Mouse (Mus musculus) embryonic stem cell, embryonic (primary cell): ENCODE data around the gene Naa60.

Experiments
- CTCF ChIA-PET, 4 experiments: fragments of 300-600 bp in 2 of 4; fragments of 350-600 bp in 2 of 4; sonication (Branson Sonifier 250); formaldehyde crosslinking; loops; one replicate each; lab custom pipeline; 2022; ENCODE audit warnings: inconsistent platforms in 2 of 4; lab: Charles Lee
- POLR2A ChIA-PET, 4 experiments: fragments of 300-600 bp in 2 of 4; fragments of 350-600 bp in 2 of 4; sonication (Branson Sonifier 250); formaldehyde crosslinking; loops; one replicate each; lab custom pipeline; 2022; ENCODE audit warnings: antibody characterized with exemption in 4 of 4, inconsistent platforms in 1 of 4; lab: Charles Lee

The Naa60 gene

GRCm38 (mm10) chr16:3855776-3856175 lies 16.4 kb upstream of the Naa60 start:
- POLR2A ChIA-PET = no interaction called here

GRCm38 (mm10) chr16:3859254-3859653 lies 12.9 kb upstream of the Naa60 start:
- ChIA-PET CTCF (interaction anchor here in 1 of 4 experiments (0.6 kb wide), 1 partner anchor 117 kb away, joined by 4 read pairs; no protein-coding TSS in a partner anchor), POLR2A (no interaction called here)

More at GRCm38 (mm10) chr16:3855776-3856175, 16.4 kb upstream of the Naa60 start:
- CTCF ChIA-PET = interaction anchor here in 1 of 4 experiments (1.3 kb wide), 1 partner anchor 17 kb away, joined by 3 read pairs; the partner anchor contains the start of gene Naa60

- POLR2A ChIA-PET = interaction anchor here (0.6 to 4.7 kb wide), 51 partner anchors 9 to 1008 kb away, joined by 3 to 94 read pairs (median 6); partner anchors contain the start of genes Cluap1 (in 3 of the 4), Gm20695 (in 3 of the 4), Zfp174 (in 3 of the 4) and Zfp263 (in 3 of the 4)
- CTCF ChIA-PET = interaction anchor here in 3 of 4 experiments (0.7 to 1.9 kb wide), 10 partner anchors 12 to 617 kb away, joined by 3 to 9 read pairs (median 4); partner anchors contain the start of genes 1700037C18Rik (in 2 of the 3), Cluap1 (in 2 of the 3), Gm20695 (in 2 of the 3) and Zfp597 (in 2 of the 3)
Measured at GRCm38 (mm10) chr16:3871815-3872214, 360 bp upstream of the Naa60 start.

GRCm38 (mm10) chr16:3876346-3876745 lies 4.2 kb downstream of the Naa60 start:
- CTCF ChIA-PET = no interaction called here
- POLR2A ChIA-PET = no interaction called here

GRCm38 (mm10) chr16:3884201-3885064 lies 12.3 kb downstream of the Naa60 start, which contains the start of the genes Zfp597 and Gm20695:
Gene Zfp597, minus strand, starts transcription at chr16:3884561.
Gene Gm20695, plus strand, starts transcription at chr16:3884648.
- ChIA-PET CTCF (interaction anchor here (0.6 to 1.4 kb wide), 15 partner anchors 11 to 598 kb away, joined by 3 to 6 read pairs (median 3); partner anchors contain the start of genes Naa60 (in 3 of the 4), 1700037C18Rik (in 2 of the 4), Cluap1 (in 2 of the 4) and Slx4 (in 1 of the 4)), POLR2A (interaction anchor here (0.5 to 2.9 kb wide), 52 partner anchors 9 to 675 kb away, joined by 3 to 94 read pairs (median 4); partner anchors contain the start of genes 1700037C18Rik (in 3 of the 4), Cluap1 (in 3 of the 4), Naa60 (in 3 of the 4) and Slx4 (in 2 of the 4))

GRCm38 (mm10) chr16:3885065-3885670 lies 13.0 kb downstream of the Naa60 start:
- ChIA-PET CTCF (interaction anchor here in 1 of 4 experiments (1.1 kb wide), 1 partner anchor 23 kb away, joined by 3 read pairs; the partner anchor contains the start of genes 1700037C18Rik and Cluap1), POLR2A (interaction anchor here (0.6 to 2.9 kb wide), 19 partner anchors 8 to 146 kb away, joined by 3 to 94 read pairs (median 8); partner anchors contain the start of genes Naa60 (in 3 of the 4), 1700037C18Rik (in 2 of the 4), Cluap1 (in 2 of the 4) and Zfp174 (in 2 of the 4))

GRCm38 (mm10) chr16:3891621-3892295 lies 19.6 kb downstream of the Naa60 start:
- ChIA-PET CTCF (interaction anchor here in 1 of 4 experiments (1.0 kb wide), 1 partner anchor 45 kb away, joined by 3 read pairs; the partner anchor contains the start of gene Zfp174), POLR2A (interaction anchor here in 3 of 4 experiments (0.6 to 2.9 kb wide), 4 partner anchors 17 to 988 kb away, joined by 3 to 15 read pairs (median 6); partner anchors contain the start of genes 1700037C18Rik (in 1 of the 3), Cluap1 (in 1 of the 3), Naa60 (in 1 of the 3) and Ubald1 (in 1 of the 3))

- ChIA-PET POLR2A (interaction anchor here in 2 of 4 experiments (0.9 to 1.7 kb wide), 5 partner anchors 9 to 110 kb away, joined by 3 to 8 read pairs (median 4); partner anchors contain the start of genes Gm20695 (in 2 of the 2), Zfp597 (in 2 of the 2), Slx4 (in 1 of the 2) and Zfp174 (in 1 of the 2)), CTCF (no interaction called here)
Measured at GRCm38 (mm10) chr16:3893739-3894138, 21.6 kb downstream of the Naa60 start.

GRCm38 (mm10) chr16:3895173-3895792 lies 23.1 kb downstream of the Naa60 start:
- ChIA-PET POLR2A (interaction anchor here in 3 of 4 experiments (1.0 to 1.3 kb wide), 4 partner anchors 13 to 23 kb away, joined by 3 to 5 read pairs (median 4); partner anchors contain the start of genes 1700037C18Rik (in 2 of the 3), Cluap1 (in 2 of the 3) and Naa60 (in 2 of the 3)), CTCF (interaction anchor here in 1 of 4 experiments (1.2 kb wide), 1 partner anchor 11 kb away, joined by 3 read pairs; the partner anchor contains the start of genes Gm20695 and Zfp597)

GRCm38 (mm10) chr16:3896046-3896445 lies 23.9 kb downstream of the Naa60 start:
- ChIA-PET POLR2A (interaction anchor here in 2 of 4 experiments (1.1 to 1.2 kb wide), 2 partner anchors 12 to 24 kb away, joined by 3 to 5 read pairs; partner anchors contain the start of genes 1700037C18Rik (in 1 of the 2), Cluap1 (in 1 of the 2) and Naa60 (in 1 of the 2)), CTCF (interaction anchor here in 1 of 4 experiments (1.2 kb wide), 1 partner anchor 12 kb away, joined by 3 read pairs; the partner anchor contains the start of genes Gm20695 and Zfp597)

- ChIA-PET POLR2A (interaction anchor here in 2 of 4 experiments (1.1 kb wide), 2 partner anchors 11 to 24 kb away, joined by 3 read pairs; partner anchors contain the start of gene Naa60 (in 1 of the 2)), CTCF (no interaction called here)
Measured at GRCm38 (mm10) chr16:3896553-3896952, 24.4 kb downstream of the Naa60 start.

GRCm38 (mm10) chr16:3907471-3907870 lies 35.3 kb downstream of the Naa60 start:
- ChIA-PET CTCF (no interaction called here), POLR2A (interaction anchor here in 3 of 4 experiments (0.5 to 2.8 kb wide), 4 partner anchors 22 to 317 kb away, joined by 3 to 19 read pairs (median 8); partner anchors contain the start of genes Gm20695 (in 1 of the 3), Naa60 (in 1 of the 3) and Zfp597 (in 1 of the 3))

GRCm38 (mm10) chr16:3908537-3909111 lies 36.4 kb downstream of the Naa60 start, which contains the start of the genes 1700037C18Rik and Cluap1:
Gene 1700037C18Rik, minus strand, starts transcription at chr16:3908689.
Gene Cluap1, plus strand, starts transcription at chr16:3908801.
- POLR2A ChIA-PET = interaction anchor here (0.5 to 2.8 kb wide), 33 partner anchors 9 to 975 kb away, joined by 3 to 21 read pairs (median 5); partner anchors contain the start of genes Gm20695 (in 3 of the 4), Naa60 (in 3 of the 4), Slx4 (in 3 of the 4) and Zfp263 (in 3 of the 4)

GRCm38 (mm10) chr16:3909118-3909517 lies 36.9 kb downstream of the Naa60 start:
- POLR2A ChIA-PET = interaction anchor here (0.7 to 2.8 kb wide), 30 partner anchors 8 to 649 kb away, joined by 3 to 21 read pairs (median 4); partner anchors contain the start of genes Slx4 (in 4 of the 4), Naa60 (in 3 of the 4), Zfp263 (in 3 of the 4) and Gm20695 (in 2 of the 4)
- CTCF ChIA-PET = interaction anchor here (0.8 to 1.5 kb wide), 13 partner anchors 9 to 359 kb away, joined by 3 to 10 read pairs (median 4); partner anchors contain the start of genes Naa60 (in 2 of the 4), Gm20695 (in 1 of the 4), Slx4 (in 1 of the 4) and Zfp174 (in 1 of the 4)

More at GRCm38 (mm10) chr16:3908537-3909111, 36.4 kb downstream of the Naa60 start, which contains the start of the genes 1700037C18Rik and Cluap1:
- CTCF ChIA-PET = interaction anchor here (0.6 to 1.5 kb wide), 21 partner anchors 9 to 407 kb away, joined by 3 to 10 read pairs (median 4); partner anchors contain the start of genes Naa60 (in 2 of the 4), Slx4 (in 2 of the 4), Gm20695 (in 1 of the 4) and Zfp174 (in 1 of the 4)
